Mouse (Mus musculus): ENCODE data around the gene Sh2d3c. TPM values are rescaled to one million over a fixed set of nuclear protein-coding genes. Genes with fewer than 3 reads are reported as not detected.

Sh2d3c gene
- polyA plus RNA-seq, 1 experiment from 2014 or later = 41.8 TPM

DNA sequence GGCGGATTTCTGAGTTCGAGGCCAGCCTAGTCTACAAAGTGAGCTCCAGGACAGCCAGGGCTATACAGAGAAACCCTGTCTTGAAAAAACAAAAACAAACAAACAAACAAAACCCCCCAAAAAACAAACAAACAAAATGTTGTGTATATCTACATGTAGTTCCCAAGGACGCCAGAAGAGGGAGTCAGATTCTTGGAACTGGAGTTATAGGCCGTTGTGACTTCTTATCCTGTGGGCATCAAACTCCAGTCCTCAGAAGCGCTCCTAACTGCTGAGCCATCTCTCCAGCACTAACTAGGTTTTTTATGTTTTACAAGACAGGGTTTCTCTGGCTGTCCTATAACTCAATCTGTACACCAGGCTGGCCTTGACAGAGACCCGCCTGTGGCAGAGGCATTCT lies 66.3 kb downstream of the Sh2d3c start:
- Histone ChIP-seq H3K4me1 (no peaks in the 10 kb centered on the region), H3K4me2 (replicated peaks) (no peak overlapping the region), H3K9ac (no peak overlapping the region), H3K27me3 (replicated peaks) (no peaks in the 10 kb centered on the region), H3K4me3 (no peak overlapping the region), H3K36me3 (peaks cover 17% of the 10 kb centered on the region), H3K9me3 (no peaks in the 10 kb centered on the region), H3K27ac (no peak overlapping the region)
- ATAC-seq (ENCODE audit: low FRiP score, low read depth) = no peak
- WGBS = 59% methylated on average over 6 of the region's 6 CpGs

DNA sequence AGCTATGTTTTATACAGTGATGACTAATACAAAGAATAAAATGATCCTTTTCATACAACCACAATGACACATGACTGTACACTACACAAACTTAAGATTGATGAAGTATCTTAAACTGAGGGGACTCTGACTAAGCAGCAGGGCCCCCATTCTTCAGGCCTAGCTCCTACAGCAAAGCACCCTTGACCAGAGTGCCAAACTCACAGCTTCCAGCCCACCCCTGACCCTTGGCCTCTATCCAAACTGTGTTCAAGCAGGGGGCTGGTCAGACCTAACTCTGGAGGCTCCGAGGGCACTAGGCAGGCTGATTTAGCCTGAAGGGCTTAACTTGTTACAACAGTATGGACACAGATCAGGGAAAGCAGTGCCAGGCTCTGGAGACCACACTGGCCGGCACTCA lies 67.7 kb downstream of the Sh2d3c start:
- no peak overlapping the region for H3K4me3 ChIP-seq
- H3K4me2 ChIP-seq (replicated peaks) = no peak overlapping the region
- WGBS = 68% methylated on average over 2 of the region's 2 CpGs
- ATAC-seq (ENCODE audit: low FRiP score, low read depth) = no peak
- H3K9ac ChIP-seq = no peak overlapping the region
- H3K27ac ChIP-seq = no peak overlapping the region
- no peaks in the 10 kb centered on the region for H3K27me3 ChIP-seq (replicated peaks)
- no peaks in the 10 kb centered on the region for H3K9me3 ChIP-seq
- H3K4me1 ChIP-seq = no peaks in the 10 kb centered on the region
- H3K36me3 ChIP-seq = peaks cover 30% of the 10 kb centered on the region

DNA sequence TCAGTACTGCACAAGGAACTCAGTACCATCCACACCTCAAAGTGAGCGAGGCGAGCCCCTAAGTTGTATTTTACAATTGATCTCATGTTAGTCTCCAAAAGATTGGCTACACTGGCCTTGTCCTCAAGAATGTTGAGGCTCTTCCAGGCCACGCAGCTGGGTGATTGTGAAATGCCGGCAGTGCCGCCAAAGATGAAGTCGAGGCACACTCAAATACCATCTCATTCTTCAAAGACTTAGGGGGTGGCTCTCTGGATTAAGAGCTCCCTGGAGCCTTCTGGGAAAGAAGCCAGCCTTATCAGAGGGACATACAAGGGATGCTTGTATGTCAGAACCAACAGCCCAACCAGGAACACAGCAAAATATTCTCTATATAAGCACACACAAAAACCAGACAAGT lies 70.4 kb downstream of the Sh2d3c start:
- Histone ChIP-seq H3K27ac (no peak overlapping the region), H3K27me3 (replicated peaks) (no peaks in the 10 kb centered on the region), H3K9ac (no peak overlapping the region), H3K4me2 (replicated peaks) (no peak overlapping the region), H3K4me1 (no peaks in the 10 kb centered on the region), H3K36me3 (peaks cover 55% of the 10 kb centered on the region), H3K4me3 (no peak overlapping the region), H3K9me3 (no peaks in the 10 kb centered on the region)
- no peak for ATAC-seq (ENCODE audit: low FRiP score, low read depth)
- WGBS = 88% methylated on average over 6 of the region's 6 CpGs

- ATAC-seq (ENCODE audit: low FRiP score, low read depth) = no peak
- H3K9ac ChIP-seq = no peak overlapping the region
- peaks cover 84% of the 10 kb centered on the region for H3K36me3 ChIP-seq
- no peak overlapping the region for H3K4me2 ChIP-seq (replicated peaks)
- H3K4me3 ChIP-seq = no peak overlapping the region
- no peak overlapping the region for H3K27ac ChIP-seq
- no peaks in the 10 kb centered on the region for H3K27me3 ChIP-seq (replicated peaks)
- no peaks in the 10 kb centered on the region for H3K4me1 ChIP-seq
- WGBS = 83% methylated on average over 13 of the region's 13 CpGs
- no peaks in the 10 kb centered on the region for H3K9me3 ChIP-seq
These were observed 75.0 kb downstream of the Sh2d3c start for GRCm38 (mm10) chr2:32795748-32796418.

DNA sequence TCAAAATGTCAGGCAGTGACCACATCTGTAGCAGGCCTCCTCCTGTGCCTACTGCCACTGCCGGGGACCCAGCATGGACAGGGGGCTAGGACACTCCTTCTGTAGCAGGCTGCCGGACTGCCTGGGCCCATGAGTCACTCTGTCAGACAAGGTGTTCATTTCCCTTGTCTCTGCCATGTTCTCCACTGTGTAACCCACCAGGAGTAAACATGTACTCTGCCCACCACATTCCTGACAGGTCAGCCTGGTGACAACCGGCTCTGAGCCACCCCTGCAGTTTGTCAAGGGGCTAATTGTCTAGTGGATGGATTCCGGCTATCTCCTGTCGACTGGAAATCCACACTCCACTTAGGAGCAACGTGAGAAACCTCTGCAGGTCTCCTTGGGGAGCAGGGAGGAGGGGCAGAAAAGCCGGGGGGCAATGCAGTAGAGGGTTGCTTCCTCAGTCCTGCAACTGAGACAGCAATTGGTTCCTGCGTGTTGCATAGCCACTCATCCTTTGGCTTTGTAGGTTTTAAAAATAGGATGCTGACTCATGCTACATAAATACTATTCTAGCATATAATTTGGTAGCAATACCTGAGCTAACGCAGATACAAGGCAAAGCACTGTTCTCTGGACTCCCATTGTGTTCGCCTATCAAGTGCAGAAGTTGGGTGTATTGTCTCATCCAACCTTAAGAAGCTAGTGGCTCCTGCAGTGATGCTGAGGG lies 77.6 kb downstream of the Sh2d3c start:
- Histone ChIP-seq H3K4me3 (no peak overlapping the region), H3K36me3 (peaks cover 89% of the 10 kb centered on the region), H3K9me3 (no peaks in the 10 kb centered on the region), H3K27ac (no peak overlapping the region), H3K9ac (no peak overlapping the region), H3K4me1 (no peaks in the 10 kb centered on the region), H3K27me3 (replicated peaks) (no peaks in the 10 kb centered on the region), H3K4me2 (replicated peaks) (no peak overlapping the region)
- 69% methylated on average over 10 of the region's 10 CpGs for WGBS
- no peak for ATAC-seq (ENCODE audit: low FRiP score, low read depth)

MicroRNAs encoded within 50 kb of the gene (microRNA counts, 519-probe panel; counts per million panel counts)
- 342 counts per million, percentile 67 among the panel's probes with 10 or more counts for microRNA mmu-miR-2861

Small RNAs within 50 kb of the gene (microRNA-seq; reads per million reads assigned to microRNA genes)
- gene Gm47291 (not detected), gene Mir2861 (not detected), gene Mir3960 (not detected), gene Mir8093 (not detected)

Other genes with a start within 250 kb of the Sh2d3c start
- gene Fam102a, start 185.7 kb upstream of the Sh2d3c start, polyA plus RNA-seq (2016; fragmentation: Nextera tagmentation; extraction: Ambion mirVana) = 11.5 and 14.4 TPM in 2 replicates
- 121 and 124 TPM in 2 replicates for gene Dpm2, start 150.2 kb upstream of the Sh2d3c start, polyA plus RNA-seq (2016; fragmentation: Nextera tagmentation; extraction: Ambion mirVana)
- 3.9 and 4.0 TPM in 2 replicates for gene Pip5kl1, start 146.3 kb upstream of the Sh2d3c start, polyA plus RNA-seq (2016; fragmentation: Nextera tagmentation; extraction: Ambion mirVana)
- gene 9430097D07Rik, start 145.4 kb upstream of the Sh2d3c start, polyA plus RNA-seq (2016; fragmentation: Nextera tagmentation; extraction: Ambion mirVana) = 0.25 and 0.69 TPM in 2 replicates
- gene St6galnac4, start 134.0 kb upstream of the Sh2d3c start, polyA plus RNA-seq (2016; fragmentation: Nextera tagmentation; extraction: Ambion mirVana) = 20.4 and 21.4 TPM in 2 replicates
- 10.1 and 11.5 TPM in 2 replicates for gene St6galnac6, start 121.3 kb upstream of the Sh2d3c start, polyA plus RNA-seq (2016; fragmentation: Nextera tagmentation; extraction: Ambion mirVana)
- gene Ak1, start 99.3 kb upstream of the Sh2d3c start, polyA plus RNA-seq (2016; fragmentation: Nextera tagmentation; extraction: Ambion mirVana) = 46.6 and 50.4 TPM in 2 replicates
- 28.8 and 33.0 TPM in 2 replicates for gene Eng, start 74.5 kb upstream of the Sh2d3c start, polyA plus RNA-seq (2016; fragmentation: Nextera tagmentation; extraction: Ambion mirVana)
- gene Fpgs, start 16.9 kb upstream of the Sh2d3c start, polyA plus RNA-seq (2016; fragmentation: Nextera tagmentation; extraction: Ambion mirVana) = 16.4 and 17.3 TPM in 2 replicates
- 97.8 and 103 TPM in 2 replicates for gene Cdk9, start 8.0 kb upstream of the Sh2d3c start, polyA plus RNA-seq (2016; fragmentation: Nextera tagmentation; extraction: Ambion mirVana)
- gene 6330409D20Rik, start 20.0 kb downstream of the Sh2d3c start, polyA plus RNA-seq (2016; fragmentation: Nextera tagmentation; extraction: Ambion mirVana) = 2.1 and 3.1 TPM in 2 replicates
- 55.5 and 56.1 TPM in 2 replicates for gene Tor2a, start 36.2 kb downstream of the Sh2d3c start, polyA plus RNA-seq (2016; fragmentation: Nextera tagmentation; extraction: Ambion mirVana)
- gene Ttc16, start 54.6 kb downstream of the Sh2d3c start, polyA plus RNA-seq (2016; fragmentation: Nextera tagmentation; extraction: Ambion mirVana) = 0.32 and 1.2 TPM in 2 replicates
- gene Ptrh1, start 54.7 kb downstream of the Sh2d3c start, polyA plus RNA-seq (2016; fragmentation: Nextera tagmentation; extraction: Ambion mirVana) = 4.3 and 5.5 TPM in 2 replicates
- gene Cfap157, start 63.4 kb downstream of the Sh2d3c start, polyA plus RNA-seq (2016; fragmentation: Nextera tagmentation; extraction: Ambion mirVana) = 0.82 and 1.6 TPM in 2 replicates
- gene Stxbp1, start 126.2 kb downstream of the Sh2d3c start, polyA plus RNA-seq (2016; fragmentation: Nextera tagmentation; extraction: Ambion mirVana) = 121 and 130 TPM in 2 replicates
- 39.6 and 40.3 TPM in 2 replicates for gene Fam129b, start 155.1 kb downstream of the Sh2d3c start, polyA plus RNA-seq (2016; fragmentation: Nextera tagmentation; extraction: Ambion mirVana)
- gene Rpl12, start 240.5 kb downstream of the Sh2d3c start, polyA plus RNA-seq (2016; fragmentation: Nextera tagmentation; extraction: Ambion mirVana) = 108 and 122 TPM in 2 replicates
- gene Lrsam1, start 240.6 kb downstream of the Sh2d3c start, polyA plus RNA-seq (2016; fragmentation: Nextera tagmentation; extraction: Ambion mirVana) = 17.8 and 22.3 TPM in 2 replicates

Measured in neural tube, embryonic 12.5 days (tissue).